Mouse (Mus musculus) hindbrain, embryonic 12.5 days (tissue): Measurements from ENCODE around the gene Hadha. TPM values are rescaled to one million over a fixed set of nuclear protein-coding genes. Genes with fewer than 3 reads are reported as not detected.

Experiments
- ATAC-seq: fragments of 200-750 bp; cut with Nextera tagmentation; 2 replicates; pipeline ENCODE4 v1.8.0; 2017; ENCODE audit warnings: moderate TSS enrichment; ENCODE audit not compliant: low FRiP score
- H3K27ac ChIP-seq: fragments of 300-500 bp; sonication (generic); 2 replicates; pipeline ENCODE4 v1.5.1; 2016; ENCODE audit warnings: mild to moderate bottlenecking
- H3K27me3 ChIP-seq: fragments of 300-500 bp; sonication (generic); 2 replicates; pipeline ENCODE4 v1.6.1; 2016; ENCODE audit warnings: mild to moderate bottlenecking
- H3K36me3 ChIP-seq: fragments of 300-500 bp; sonication (generic); 2 replicates; pipeline ENCODE4 v1.6.1; 2016; ENCODE audit warnings: mild to moderate bottlenecking
- H3K4me1 ChIP-seq: fragments of 300-500 bp; sonication (generic); 2 replicates; pipeline ENCODE4 v1.6.1; 2016
- H3K4me2 ChIP-seq: fragments of 300-500 bp; sonication (generic); replicated peaks from 2 replicates; pipeline ENCODE4 v1.6.1; 2016; ENCODE audit warnings: mild to moderate bottlenecking
- H3K4me3 ChIP-seq: fragments of 300-500 bp; sonication (generic); 2 replicates; pipeline ENCODE4 v1.5.1; 2016; ENCODE audit warnings: mild to moderate bottlenecking
- H3K9ac ChIP-seq: fragments of 300-500 bp; sonication (generic); 2 replicates; pipeline ENCODE4 v1.6.1; 2016; ENCODE audit warnings: mild to moderate bottlenecking, moderate library complexity
- H3K9me3 ChIP-seq: fragments of 300-500 bp; sonication (generic); replicated peaks from 2 replicates; pipeline ENCODE4 v1.6.1; 2016; ENCODE audit warnings: mild to moderate bottlenecking
- WGBS: fragments of 180-500 bp; shearing (Covaris S2); methylation state at CpG from one replicate; pipeline ENCODE4 v1.1.7; 2016; 5-methylcytosine and 5-hydroxymethylcytosine counted together
- polyA plus RNA-seq: library from polyadenylated mRNA; unstranded; fragments of >200 nt; fragmentation: Nextera tagmentation; extraction: Ambion mirVana; gene quantifications from 2 replicates; pipeline ENCODE4 v1.2.1, GENCODE M21; 2016

Hadha gene
- polyA plus RNA-seq, 1 experiment from 2014 or later = 106 TPM

DNA sequence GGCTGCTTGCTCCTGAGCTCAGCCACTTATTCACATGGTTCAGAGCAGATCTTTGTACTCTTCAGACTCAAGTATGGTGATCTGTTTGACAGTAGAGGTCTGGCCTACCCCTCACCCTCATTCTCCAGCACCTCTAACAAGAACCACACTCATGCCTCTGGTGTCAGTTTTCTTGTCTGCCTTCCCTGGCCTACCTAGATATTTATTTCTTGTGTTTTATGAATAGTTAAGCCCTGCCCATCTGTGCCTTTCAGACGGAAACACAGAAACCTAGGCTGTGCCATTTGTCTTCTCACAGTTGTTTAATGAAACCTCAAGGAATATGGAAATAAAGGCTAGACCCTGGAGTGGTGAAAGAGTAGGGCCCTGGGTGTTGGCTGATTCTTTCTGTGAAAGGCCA lies 36.9 kb downstream of the Hadha start:
- Histone ChIP-seq H3K4me3 (no peak overlapping the region), H3K9ac (no peak overlapping the region), H3K9me3 (no peaks in the 10 kb centered on the region), H3K4me1 (peaks cover 18% of the 10 kb centered on the region), H3K27me3 (peaks cover 21% of the 10 kb centered on the region), H3K27ac (no peak overlapping the region), H3K36me3 (peaks cover 78% of the 10 kb centered on the region), H3K4me2 (no peak overlapping the region)
- no peak for ATAC-seq
- 87% methylated on average over 1 of the region's 1 CpGs for WGBS

DNA sequence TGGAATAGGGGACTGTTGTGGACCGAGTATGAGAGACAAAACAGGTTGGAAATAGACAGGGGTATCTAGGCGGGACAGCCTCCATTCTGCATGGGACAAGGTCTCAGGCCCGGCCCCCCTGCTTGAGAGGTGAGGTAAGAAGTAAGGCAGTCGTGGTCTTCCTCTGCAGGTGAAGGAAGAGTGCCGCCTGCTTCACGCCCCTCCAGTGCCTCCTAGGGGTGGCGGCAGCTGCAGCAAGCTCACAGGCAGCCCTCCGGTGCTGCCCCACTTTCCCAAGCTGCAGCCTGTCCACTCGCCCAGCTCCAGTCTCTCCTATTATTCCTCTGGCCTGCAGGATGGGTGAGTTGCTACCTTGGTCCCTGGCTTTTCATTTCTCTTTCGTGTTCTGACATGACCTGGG lies 39.2 kb downstream of the Hadha start:
- Histone ChIP-seq H3K27ac (no peak overlapping the region), H3K9ac (no peak overlapping the region), H3K9me3 (no peaks in the 10 kb centered on the region), H3K4me3 (no peak overlapping the region), H3K4me1 (peaks cover 28% of the 10 kb centered on the region), H3K27me3 (peaks cover 32% of the 10 kb centered on the region), H3K36me3 (peaks cover 55% of the 10 kb centered on the region), H3K4me2 (no peak overlapping the region)
- 35% methylated on average over 10 of the region's 10 CpGs for WGBS
- no peak for ATAC-seq

DNA sequence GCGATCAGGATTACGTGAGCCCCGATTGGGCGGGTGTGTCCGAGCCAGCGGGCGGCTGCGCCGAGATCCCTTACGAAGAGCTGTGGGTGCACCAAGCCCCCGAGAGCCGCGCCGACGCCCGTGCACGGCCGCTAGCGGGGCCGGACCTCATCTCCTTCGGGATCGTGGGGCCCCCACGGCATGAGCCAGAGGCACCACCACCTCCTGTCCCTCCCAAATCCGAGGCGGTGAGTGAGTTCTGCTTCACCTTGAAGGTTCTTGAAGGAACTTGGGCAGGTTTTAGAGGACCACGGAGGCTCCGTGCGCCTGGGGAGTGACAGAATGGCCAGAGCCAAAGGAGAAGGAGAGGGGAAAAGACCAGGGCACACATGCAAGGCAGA lies 40.2 kb downstream of the Hadha start:
- H3K27ac ChIP-seq = no peak overlapping the region
- 3% methylated on average over 28 of the region's 28 CpGs for WGBS
- peak overlapping the region; percentile 69 for H3K4me2 ChIP-seq
- peaks cover 32% of the 10 kb centered on the region for H3K27me3 ChIP-seq
- peaks cover 46% of the 10 kb centered on the region for H3K36me3 ChIP-seq
- peak overlapping the region; percentile 44 for H3K4me3 ChIP-seq
- ATAC-seq = no peak; the same call in 1 of the 2 replicates
- peak overlapping the region; percentile 66 for H3K9ac ChIP-seq
- no peaks in the 10 kb centered on the region for H3K9me3 ChIP-seq
- H3K4me1 ChIP-seq = peaks cover 38% of the 10 kb centered on the region

GRCm38 (mm10) chr5:30113881-30114760 lies 40.8 kb downstream of the Hadha start:
- peak; percentile 73 for ATAC-seq
- peak overlapping the region; percentile 66 for H3K9ac ChIP-seq
- peaks cover 32% of the 10 kb centered on the region for H3K27me3 ChIP-seq
- no peak overlapping the region for H3K27ac ChIP-seq
- H3K4me2 ChIP-seq = peak overlapping the region; percentile 69
- peaks cover 43% of the 10 kb centered on the region for H3K4me1 ChIP-seq
- peak overlapping the region; percentile 44 for H3K4me3 ChIP-seq
- no peaks in the 10 kb centered on the region for H3K9me3 ChIP-seq
- WGBS = 1% methylated on average over 100 of the region's 103 CpGs
- H3K36me3 ChIP-seq = peaks cover 40% of the 10 kb centered on the region

DNA sequence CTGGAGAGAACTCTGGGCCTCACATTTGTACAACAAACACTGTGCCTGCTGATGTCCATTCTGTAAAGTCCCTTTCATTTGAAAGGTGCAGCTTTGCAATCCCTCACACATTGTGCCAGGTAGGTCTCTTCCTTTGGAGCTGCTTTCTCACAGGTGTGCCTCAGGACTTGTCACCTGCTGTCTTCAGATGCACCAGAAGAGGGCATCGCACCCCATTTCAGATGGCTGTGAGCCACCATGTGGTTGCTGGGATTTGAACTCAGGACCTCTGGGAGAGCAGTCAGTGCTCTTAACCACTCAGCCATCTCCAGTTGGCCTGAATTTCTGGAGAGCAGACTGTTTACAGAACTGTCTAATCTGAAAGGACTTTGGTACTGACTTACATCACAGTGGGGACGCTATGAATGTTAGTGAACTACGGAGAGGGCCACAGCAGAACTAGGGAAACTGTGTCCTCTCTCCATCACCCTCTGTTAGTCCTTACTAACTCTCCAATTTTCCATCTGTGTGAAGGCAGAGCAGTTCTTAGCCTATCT lies 42.4 kb downstream of the Hadha start:
- 86% methylated on average over 3 of the region's 3 CpGs for WGBS
- peaks cover 25% of the 10 kb centered on the region for H3K36me3 ChIP-seq
- ATAC-seq = no peak
- no peak overlapping the region for H3K27ac ChIP-seq
- no peak overlapping the region for H3K4me2 ChIP-seq
- H3K9ac ChIP-seq = no peak overlapping the region
- peaks cover 58% of the 10 kb centered on the region for H3K4me1 ChIP-seq
- no peak overlapping the region for H3K4me3 ChIP-seq
- peaks cover 32% of the 10 kb centered on the region for H3K27me3 ChIP-seq
- no peaks in the 10 kb centered on the region for H3K9me3 ChIP-seq

DNA sequence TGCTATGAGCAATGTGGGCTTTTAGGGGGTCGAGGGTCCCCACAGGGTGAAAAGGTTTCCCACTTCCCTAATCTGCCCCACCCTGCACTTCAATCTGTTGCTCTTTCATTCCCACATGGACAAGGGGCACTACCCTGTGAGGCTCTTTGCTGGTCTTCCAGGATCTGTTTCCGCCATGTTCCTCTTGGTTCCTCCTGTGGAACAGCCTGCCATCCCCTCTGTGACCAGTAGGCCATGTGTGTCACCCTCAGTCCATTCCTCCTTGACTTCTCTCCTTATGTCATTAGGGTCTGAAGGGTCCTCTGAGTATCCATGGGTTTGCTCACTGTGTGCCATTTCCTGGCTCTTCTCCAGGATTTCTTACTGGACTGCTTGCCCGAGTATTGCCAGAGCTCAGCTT lies 43.2 kb downstream of the Hadha start:
- peaks cover 17% of the 10 kb centered on the region for H3K36me3 ChIP-seq
- no peak overlapping the region for H3K9ac ChIP-seq
- no peaks in the 10 kb centered on the region for H3K9me3 ChIP-seq
- peaks cover 66% of the 10 kb centered on the region for H3K4me1 ChIP-seq
- H3K27me3 ChIP-seq = peaks cover 32% of the 10 kb centered on the region
- whole genome bisulfite sequencing = 70% methylated on average over 3 of the region's 3 CpGs
- 0 out of 2 replicates have a peak overlapping the region, but pooled peaks have one; percentile 80 for H3K27ac ChIP-seq
- ATAC-seq = no peak
- H3K4me2 ChIP-seq = peak overlapping the region; percentile 48
- H3K4me3 ChIP-seq = 0 out of 2 replicates have a peak overlapping the region, but pooled peaks have one; percentile 11

DNA sequence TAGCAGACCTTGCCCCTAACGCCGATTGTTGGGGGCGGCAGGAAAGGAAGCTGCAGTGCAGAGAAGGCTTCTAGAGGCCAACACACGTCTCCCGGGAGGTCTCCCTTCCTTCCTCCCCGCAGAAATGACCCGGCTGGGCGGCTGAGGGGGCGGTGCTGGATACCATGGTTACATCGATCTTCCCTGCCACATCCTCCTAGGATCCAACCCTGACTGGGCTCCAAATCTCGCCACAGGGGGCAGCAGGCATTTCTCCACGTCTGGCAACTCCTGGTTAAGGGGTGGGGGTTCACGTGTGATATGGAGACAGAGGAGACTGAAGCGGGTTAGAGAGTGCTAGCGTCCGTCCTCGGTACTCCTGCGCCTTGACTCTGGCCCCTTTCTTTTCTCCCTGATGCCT lies 43.8 kb downstream of the Hadha start:
- Histone ChIP-seq H3K27me3 (peaks cover 38% of the 10 kb centered on the region), H3K9me3 (no peaks in the 10 kb centered on the region), H3K9ac (peak overlapping the region; percentile 46), H3K4me2 (peak overlapping the region; percentile 48), H3K27ac (peak overlapping the region; percentile 80), H3K36me3 (peaks cover 10% of the 10 kb centered on the region), H3K4me1 (peaks cover 72% of the 10 kb centered on the region), H3K4me3 (peak overlapping the region; percentile 11; the same call in 1 of the 2 replicates)
- peak; percentile 26 for ATAC-seq
- WGBS = 1% methylated on average over 18 of the region's 18 CpGs

DNA sequence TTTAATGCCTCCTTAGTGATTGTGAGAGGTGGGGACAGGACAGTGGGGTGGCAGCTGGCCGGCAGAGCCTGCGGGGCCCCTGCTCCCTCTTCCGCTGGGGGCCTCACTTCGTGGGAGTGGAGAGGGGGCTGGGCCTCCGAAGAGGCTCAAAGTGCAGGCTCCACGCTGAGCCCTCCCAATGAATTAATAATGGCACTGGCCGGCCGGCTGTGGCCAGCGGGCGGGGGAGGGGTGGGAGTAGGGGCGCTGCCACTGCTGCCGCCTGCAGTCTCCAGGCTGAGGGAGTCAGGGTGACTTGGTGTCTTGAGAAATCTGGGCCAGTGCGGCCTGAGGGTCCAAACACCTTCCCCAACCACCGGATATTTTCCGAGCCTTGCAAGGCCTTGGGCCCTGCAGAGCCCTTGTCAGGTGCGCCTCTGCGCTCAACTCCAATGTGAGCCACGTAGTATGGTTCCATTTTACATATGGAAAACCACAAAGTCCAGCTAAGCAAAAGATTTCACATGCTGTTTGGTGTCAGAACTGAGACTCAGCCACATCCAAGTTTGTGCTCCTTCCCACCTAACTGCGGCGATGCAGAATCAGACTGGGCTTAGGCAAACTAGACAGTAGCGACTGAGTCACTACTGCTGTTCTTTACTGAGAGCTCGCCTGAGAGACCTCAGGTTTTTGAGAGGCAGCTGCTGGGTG lies 44.4 kb downstream of the Hadha start:
- WGBS = 3% methylated on average over 21 of the region's 22 CpGs
- ATAC-seq = 0 out of 2 replicates have a peak, but pooled peaks have one; percentile 0
- Histone ChIP-seq H3K9ac (peak overlapping the region; percentile 47), H3K27me3 (peaks cover 43% of the 10 kb centered on the region), H3K27ac (peak overlapping the region; percentile 80), H3K9me3 (no peaks in the 10 kb centered on the region), H3K36me3 (peaks cover 4% of the 10 kb centered on the region; the same call in 1 of the 2 replicates), H3K4me2 (peak overlapping the region; percentile 48), H3K4me1 (peaks cover 78% of the 10 kb centered on the region), H3K4me3 (peak overlapping the region; percentile 11)

DNA sequence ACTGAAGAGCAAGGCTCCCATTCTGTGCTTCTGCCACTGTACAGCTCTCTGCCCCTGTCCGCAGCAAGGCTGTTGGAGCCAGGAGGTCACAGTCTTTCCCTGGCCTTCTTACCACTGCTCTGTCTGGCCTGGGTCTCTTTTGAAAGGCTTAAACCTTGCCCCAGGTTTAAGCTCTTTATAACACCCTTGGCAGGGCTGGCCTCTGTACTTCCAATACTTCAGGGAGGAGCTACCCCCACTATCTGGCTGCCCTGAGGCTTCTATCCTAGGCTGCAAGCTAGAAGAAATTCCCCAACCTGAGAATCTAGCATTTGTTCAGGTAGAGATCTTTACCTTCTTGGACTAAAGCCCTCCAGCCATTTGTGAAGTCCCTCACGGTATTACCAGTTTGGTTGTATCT lies 45.1 kb downstream of the Hadha start:
- peaks cover 48% of the 10 kb centered on the region for H3K27me3 ChIP-seq
- ATAC-seq = no peak
- H3K4me3 ChIP-seq = no peak overlapping the region
- 30% methylated on average over 2 of the region's 2 CpGs for WGBS
- H3K9me3 ChIP-seq = no peaks in the 10 kb centered on the region
- H3K27ac ChIP-seq = peak overlapping the region; percentile 80
- H3K4me1 ChIP-seq = peaks cover 81% of the 10 kb centered on the region
- H3K9ac ChIP-seq = no peak overlapping the region
- 0 out of 2 replicates have a peak, but pooled peaks cover 4% of the 10 kb centered on the region for H3K36me3 ChIP-seq
- H3K4me2 ChIP-seq = peak overlapping the region; percentile 48

DNA sequence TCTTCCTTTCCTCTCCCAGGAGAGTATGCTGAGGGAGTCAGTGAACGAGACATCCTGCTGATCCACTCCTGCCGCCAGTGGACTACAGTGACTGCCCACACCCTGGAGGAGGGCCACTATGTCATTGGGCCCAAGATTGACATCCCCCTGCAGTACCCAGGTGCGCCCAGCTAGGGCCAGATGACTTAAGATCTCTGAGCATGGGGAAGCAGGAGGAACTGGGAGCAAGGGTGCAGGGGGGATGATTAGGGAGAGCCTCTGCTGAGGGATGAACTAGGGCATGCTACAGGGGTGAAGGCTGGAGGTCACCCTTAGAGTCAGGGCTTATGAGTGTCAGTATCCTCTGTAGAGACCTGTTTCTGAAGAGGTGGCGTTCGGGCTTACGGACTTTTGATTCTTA lies 46.7 kb downstream of the Hadha start:
- peaks cover 65% of the 10 kb centered on the region for H3K4me1 ChIP-seq
- peak overlapping the region; percentile 76; the same call in 1 of the 2 replicates for H3K4me3 ChIP-seq
- H3K27me3 ChIP-seq = peaks cover 37% of the 10 kb centered on the region
- H3K4me2 ChIP-seq = peak overlapping the region; percentile 78
- no peaks in the 10 kb centered on the region for H3K9me3 ChIP-seq
- ATAC-seq = no peak
- H3K36me3 ChIP-seq = no peaks in the 10 kb centered on the region
- H3K27ac ChIP-seq = peak overlapping the region; percentile 88
- WGBS = 54% methylated on average over 6 of the region's 6 CpGs
- peak overlapping the region; percentile 47; the same call in 1 of the 2 replicates for H3K9ac ChIP-seq

DNA sequence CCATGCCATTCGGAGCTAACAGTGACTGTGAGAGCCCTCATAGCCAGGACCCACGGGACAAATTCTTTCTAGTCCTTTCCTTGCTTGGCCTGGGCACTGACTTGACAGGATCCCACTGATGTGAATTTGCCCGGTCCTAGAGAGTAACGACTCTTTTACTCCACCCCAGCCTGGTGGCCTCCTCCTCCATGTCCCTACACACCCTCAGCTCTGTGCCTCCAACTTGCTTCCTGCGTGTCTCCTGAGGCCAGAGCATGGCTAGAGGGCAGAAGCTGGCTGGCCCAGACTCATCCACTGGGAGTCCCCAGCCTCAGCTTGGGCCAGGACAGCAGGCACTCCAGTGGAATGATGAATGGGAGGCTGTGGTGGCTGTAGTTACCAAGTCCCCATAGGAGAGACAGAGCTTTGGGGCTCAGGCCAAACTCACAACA lies 47.3 kb downstream of the Hadha start:
- Histone ChIP-seq H3K27me3 (peaks cover 37% of the 10 kb centered on the region), H3K9me3 (no peaks in the 10 kb centered on the region), H3K27ac (peak overlapping the region; percentile 88), H3K4me3 (peak overlapping the region; percentile 76), H3K36me3 (no peaks in the 10 kb centered on the region), H3K4me2 (peak overlapping the region; percentile 78), H3K9ac (peak overlapping the region; percentile 84), H3K4me1 (peaks cover 65% of the 10 kb centered on the region)
- peak; percentile 10; the same call in 1 of the 2 replicates for ATAC-seq
- 3% methylated on average over 5 of the region's 5 CpGs for WGBS

GRCm38 (mm10) chr5:30107186-30107585 lies 47.8 kb downstream of the Hadha start:
- Histone ChIP-seq H3K27me3 (peaks cover 36% of the 10 kb centered on the region), H3K4me3 (peak overlapping the region; percentile 76), H3K27ac (peak overlapping the region; percentile 88), H3K9ac (peak overlapping the region; percentile 84), H3K4me1 (peaks cover 65% of the 10 kb centered on the region), H3K4me2 (peak overlapping the region; percentile 78), H3K9me3 (no peaks in the 10 kb centered on the region), H3K36me3 (no peaks in the 10 kb centered on the region)
- 0% methylated on average over 7 of the region's 7 CpGs for WGBS
- ATAC-seq = peak; percentile 65
